Comparison of ENCODE assay signal across 17 mouse cellular contexts in genomic region chr8:11640606-11641005, GRCm38 (mm10).
"Had no signal": no experiment of that assay in that cellular context is flagged by ENCODE, and none has a peak within 500 bp of the region (broad histone marks: within the 10 kb centered on the region; RNA-seq: fewer than 3 reads in every experiment).

No protein-coding gene starts in this region.

- DNase-seq: lung, adult 18-20 months; lung, embryonic 14.5 days; lung, postnatal 10 days; lung, postnatal 36 days; right cerebral cortex, adult 18-20 months; right cerebral cortex, postnatal 25 days; right cerebral cortex, postnatal 4 days; spleen, adult 18-20 months; thymus, adult 18-20 months; thymus, postnatal 14 days; thymus, postnatal 36 days had no signal

- H3K4me3 ChIP-seq: megakaryocyte, embryonic 14.5 days; midbrain, embryonic 13.5 days; midbrain, embryonic 15.5 days; neural tube, embryonic 12.5 days had no signal

- ATAC-seq: midbrain, embryonic 13.5 days; midbrain, embryonic 15.5 days had no signal

- H3K9ac ChIP-seq: lung, embryonic 14.5 days; midbrain, embryonic 13.5 days; midbrain, embryonic 15.5 days; neural tube, embryonic 12.5 days had no signal

- H3K27me3 ChIP-seq: megakaryocyte, embryonic 14.5 days; midbrain, embryonic 13.5 days; midbrain, embryonic 15.5 days; neural tube, embryonic 12.5 days had no signal

- H3K9me3 ChIP-seq: megakaryocyte, embryonic 14.5 days; midbrain, embryonic 13.5 days; midbrain, embryonic 15.5 days; neural tube, embryonic 12.5 days had no signal

- H3K4me2 ChIP-seq: lung, embryonic 14.5 days; midbrain, embryonic 11.5 days; midbrain, embryonic 13.5 days; midbrain, embryonic 15.5 days; neural tube, embryonic 12.5 days had no signal

- H3K27ac ChIP-seq: macrophage; midbrain, embryonic 13.5 days; midbrain, embryonic 15.5 days; neural tube, embryonic 12.5 days had no signal
